Mouse (Mus musculus) megakaryocyte-erythroid progenitor cell, adult 5-6 weeks (primary cell): Measurements from ENCODE around the gene Arl2. TPM values are rescaled to one million over a fixed set of nuclear protein-coding genes. Genes with fewer than 3 reads are reported as not detected.
A peak's percentile ranks its signal among the peaks of the same experiment; 100 is the strongest.

Experiments
- ATAC-seq: replicated peaks from 2 replicates; pipeline ENCODE4 v1.8.0; 2016; ENCODE audit warnings: mild to moderate bottlenecking, inconsistent platforms; ENCODE audit not compliant: severe bottlenecking, poor library complexity, low FRiP score, low TSS enrichment
- total RNA-seq, 2 experiments: library from RNA; stranded (forward) in 1 of 2; stranded (reverse) in 1 of 2; fragments of 200-1000, 215-1000 nt in 1 of 2; fragments of >200 nt in 1 of 2; fragmentation: Nextera tagmentation in 1 of 2; gene quantifications; 2 replicates each; pipeline ENCODE4 v1.2.3; 2014 to 2017

Gene Arl2
- total RNA-seq, 2 experiments from 2014 or later, result 38.6 to 43.2 TPM

DNA sequence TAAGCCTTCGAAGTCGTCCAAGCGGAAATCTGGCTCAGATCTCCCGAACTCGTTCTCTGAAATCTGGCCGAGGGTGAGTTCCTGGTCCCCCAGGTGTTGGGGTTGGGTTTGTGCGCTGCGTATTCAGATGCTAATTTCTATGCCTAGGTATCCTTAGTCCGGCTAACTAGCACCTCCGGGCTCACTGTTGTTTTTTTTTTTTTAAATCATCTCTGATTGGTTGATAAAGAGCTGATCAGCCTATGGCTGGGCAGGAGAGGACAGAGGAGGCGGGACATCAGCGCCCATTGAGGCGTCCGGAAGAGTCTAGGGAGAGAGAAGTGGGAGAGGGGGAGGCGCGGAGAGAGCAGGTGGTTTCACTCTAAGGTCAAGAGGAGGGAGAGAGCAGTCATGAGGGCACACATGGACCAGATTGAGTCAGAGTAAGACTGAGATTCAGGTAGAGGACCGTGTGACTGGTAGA, 55.9 kb downstream of the Arl2 start:
- peak; percentile 79 for ATAC-seq

DNA sequence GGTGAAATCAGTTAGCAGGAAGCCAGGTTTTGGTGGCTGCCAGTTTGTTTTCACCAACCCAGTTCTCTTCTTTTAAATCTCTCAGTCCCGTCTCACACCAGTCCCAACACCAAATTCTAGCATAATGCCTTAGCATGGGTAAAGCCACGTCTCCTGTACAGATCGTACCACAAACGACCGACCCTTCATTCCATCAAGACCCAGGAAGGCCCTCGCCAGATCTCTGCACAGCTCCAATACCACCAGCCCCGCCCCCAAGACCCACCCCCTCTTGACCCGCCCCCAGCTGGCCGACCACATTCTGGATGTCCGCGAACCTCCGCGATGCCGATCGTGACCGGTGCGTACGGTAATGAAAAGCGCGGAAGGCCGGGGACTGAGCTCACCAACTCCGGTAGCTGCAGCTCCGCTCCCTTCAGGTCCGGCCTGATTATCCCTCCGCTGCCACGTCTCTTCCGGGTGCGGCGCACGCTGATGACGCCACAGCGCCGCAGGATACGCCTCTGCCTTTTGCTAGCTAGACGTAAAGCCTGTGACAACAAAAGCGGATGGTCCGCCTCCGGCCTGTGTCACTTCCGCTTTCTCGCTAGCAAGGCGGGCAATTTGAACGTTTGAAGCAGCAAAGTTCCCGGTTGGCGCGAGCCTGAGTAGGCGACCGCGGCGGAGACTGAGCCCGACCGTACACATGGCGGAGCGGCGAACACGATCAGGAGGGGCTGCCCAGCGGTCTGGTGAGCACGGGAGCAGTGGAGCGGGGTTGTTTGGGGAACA, 56.7 kb downstream of the Arl2 start, which contains the start of the genes Zfpl1 and Cdca5:
Gene Zfpl1, minus strand, starts transcription at position 479 of the 771 bp plus-strand sequence.
Gene Cdca5, plus strand, starts transcription at position 506 of the 771 bp plus-strand sequence.
- peak; percentile 90 for ATAC-seq

Other genes starting within 250 kb of the Arl2 start
Only the 30 nearest of the 31 such genes appear.
- 91.2 and 95.9 TPM in 2 replicates for gene Dpf2, start 228.5 kb downstream of the Arl2 start, total RNA-seq (2014; fragmentation: Nextera tagmentation)
- 75.0 and 124 TPM in 2 replicates for gene Dpf2, start 228.5 kb downstream of the Arl2 start, total RNA-seq (2017)
- 0.77 TPM in 1 of 2 replicates, not detected in the other for gene Cdc42ep2, start 216.7 kb downstream of the Arl2 start, total RNA-seq (2014; fragmentation: Nextera tagmentation)
- not detected in 2 replicates for gene Cdc42ep2, start 216.7 kb downstream of the Arl2 start, total RNA-seq (2017)
- gene Pola2, start 177.3 kb downstream of the Arl2 start, total RNA-seq (2014; fragmentation: Nextera tagmentation), result 134 and 164 TPM in 2 replicates
- gene Pola2, start 177.3 kb downstream of the Arl2 start, total RNA-seq (2017), result 62.6 and 87.0 TPM in 2 replicates
- gene Slc22a20, start 155.4 kb downstream of the Arl2 start, total RNA-seq (2014; fragmentation: Nextera tagmentation), result not detected in 2 replicates
- not detected in 2 replicates for gene Slc22a20, start 155.4 kb downstream of the Arl2 start, total RNA-seq (2017)
- gene Capn1, start 125.7 kb downstream of the Arl2 start, total RNA-seq (2014; fragmentation: Nextera tagmentation), result 41.2 and 46.0 TPM in 2 replicates
- 30.6 and 53.5 TPM in 2 replicates for gene Capn1, start 125.7 kb downstream of the Arl2 start, total RNA-seq (2017)
- gene Syvn1, start 95.0 kb downstream of the Arl2 start, total RNA-seq (2014; fragmentation: Nextera tagmentation), result 31.2 and 52.3 TPM in 2 replicates
- gene Syvn1, start 95.0 kb downstream of the Arl2 start, total RNA-seq (2017), result 5.8 and 7.5 TPM in 2 replicates
- 54.4 and 64.1 TPM in 2 replicates for gene Mrpl49, start 83.8 kb downstream of the Arl2 start, total RNA-seq (2014; fragmentation: Nextera tagmentation)
- 33.6 and 41.0 TPM in 2 replicates for gene Mrpl49, start 83.8 kb downstream of the Arl2 start, total RNA-seq (2017)
- gene Fau, start 83.7 kb downstream of the Arl2 start, total RNA-seq (2014; fragmentation: Nextera tagmentation), result 2,866 and 2,996 TPM in 2 replicates
- gene Fau, start 83.7 kb downstream of the Arl2 start, total RNA-seq (2017), result 1,307 and 1,586 TPM in 2 replicates
- gene Znhit2, start 80.4 kb downstream of the Arl2 start, total RNA-seq (2014; fragmentation: Nextera tagmentation), result 11.5 and 16.7 TPM in 2 replicates
- 10.7 and 11.2 TPM in 2 replicates for gene Znhit2, start 80.4 kb downstream of the Arl2 start, total RNA-seq (2017)
- gene Tm7sf2, start 73.2 kb downstream of the Arl2 start, total RNA-seq (2014; fragmentation: Nextera tagmentation), result 13.7 and 14.7 TPM in 2 replicates
- gene Tm7sf2, start 73.2 kb downstream of the Arl2 start, total RNA-seq (2017), result 3.6 and 4.8 TPM in 2 replicates
- gene Vps51, start 64.3 kb downstream of the Arl2 start, total RNA-seq (2014; fragmentation: Nextera tagmentation), result 45.2 and 61.4 TPM in 2 replicates
- gene Vps51, start 64.3 kb downstream of the Arl2 start, total RNA-seq (2017), result 33.9 and 40.6 TPM in 2 replicates
- not detected in 2 replicates for gene Tmem262, start 61.5 kb downstream of the Arl2 start, total RNA-seq (2014; fragmentation: Nextera tagmentation)
- not detected in 2 replicates for gene Tmem262, start 61.5 kb downstream of the Arl2 start, total RNA-seq (2017)
- gene Gm28374, start 59.3 kb downstream of the Arl2 start, total RNA-seq (2014; fragmentation: Nextera tagmentation), result not detected in 2 replicates
- 0.99 TPM in 1 of 2 replicates, not detected in the other for gene Gm28374, start 59.3 kb downstream of the Arl2 start, total RNA-seq (2017)
- 20.4 and 38.0 TPM in 2 replicates for gene Zfpl1, start 56.6 kb downstream of the Arl2 start, total RNA-seq (2014; fragmentation: Nextera tagmentation)
- 34.2 and 34.8 TPM in 2 replicates for gene Zfpl1, start 56.6 kb downstream of the Arl2 start, total RNA-seq (2017)
- 47.6 and 48.9 TPM in 2 replicates for gene Cdca5, start 56.6 kb downstream of the Arl2 start, total RNA-seq (2014; fragmentation: Nextera tagmentation)
- 25.2 and 25.9 TPM in 2 replicates for gene Cdca5, start 56.6 kb downstream of the Arl2 start, total RNA-seq (2017)
- gene AC131692.1, start 47.1 kb downstream of the Arl2 start, total RNA-seq (2014; fragmentation: Nextera tagmentation), result 3.5 and 5.7 TPM in 2 replicates
- 0.95 and 1.6 TPM in 2 replicates for gene AC131692.1, start 47.1 kb downstream of the Arl2 start, total RNA-seq (2017)
- 1.5 and 2.1 TPM in 2 replicates for gene Naaladl1, start 35.8 kb downstream of the Arl2 start, total RNA-seq (2014; fragmentation: Nextera tagmentation)
- gene Naaladl1, start 35.8 kb downstream of the Arl2 start, total RNA-seq (2017), result not detected in 2 replicates
- gene Sac3d1, start 22.9 kb downstream of the Arl2 start, total RNA-seq (2014; fragmentation: Nextera tagmentation), result 18.8 and 20.9 TPM in 2 replicates
- gene Sac3d1, start 22.9 kb downstream of the Arl2 start, total RNA-seq (2017), result 7.7 and 9.3 TPM in 2 replicates
- gene Snx15, start 13.2 kb downstream of the Arl2 start, total RNA-seq (2014; fragmentation: Nextera tagmentation), result 15.2 and 24.6 TPM in 2 replicates
- 7.0 and 13.2 TPM in 2 replicates for gene Snx15, start 13.2 kb downstream of the Arl2 start, total RNA-seq (2017)
- gene Batf2, start 565 bp downstream of the Arl2 start, total RNA-seq (2014; fragmentation: Nextera tagmentation), result 2.0 TPM in 1 of 2 replicates, not detected in the other
- gene Batf2, start 565 bp downstream of the Arl2 start, total RNA-seq (2017), result 0.42 TPM in 1 of 2 replicates, not detected in the other
- gene Majin, start 42.8 kb upstream of the Arl2 start, total RNA-seq (2014; fragmentation: Nextera tagmentation), result not detected in 2 replicates
- not detected in 2 replicates for gene Majin, start 42.8 kb upstream of the Arl2 start, total RNA-seq (2017)
- gene Gpha2, start 84.8 kb upstream of the Arl2 start, total RNA-seq (2014; fragmentation: Nextera tagmentation), result not detected in 2 replicates
- not detected in 2 replicates for gene Gpha2, start 84.8 kb upstream of the Arl2 start, total RNA-seq (2017)
- 10.9 and 24.0 TPM in 2 replicates for gene Ppp2r5b, start 94.3 kb upstream of the Arl2 start, total RNA-seq (2014; fragmentation: Nextera tagmentation)
- 8.6 and 10.3 TPM in 2 replicates for gene Ppp2r5b, start 94.3 kb upstream of the Arl2 start, total RNA-seq (2017)
- gene Atg2a, start 100.1 kb upstream of the Arl2 start, total RNA-seq (2014; fragmentation: Nextera tagmentation), result 22.6 and 30.2 TPM in 2 replicates
- gene Atg2a, start 100.1 kb upstream of the Arl2 start, total RNA-seq (2017), result 5.8 and 11.8 TPM in 2 replicates
- gene Ehd1, start 135.2 kb upstream of the Arl2 start, total RNA-seq (2014; fragmentation: Nextera tagmentation), result 50.0 and 60.7 TPM in 2 replicates
- gene Ehd1, start 135.2 kb upstream of the Arl2 start, total RNA-seq (2017), result 26.7 and 62.5 TPM in 2 replicates
- gene Cdc42bpg, start 164.9 kb upstream of the Arl2 start, total RNA-seq (2014; fragmentation: Nextera tagmentation), result 3.4 and 4.4 TPM in 2 replicates
- 3.1 and 3.7 TPM in 2 replicates for gene Cdc42bpg, start 164.9 kb upstream of the Arl2 start, total RNA-seq (2017)
- 39.8 and 56.2 TPM in 2 replicates for gene Men1, start 193.4 kb upstream of the Arl2 start, total RNA-seq (2014; fragmentation: Nextera tagmentation)
- gene Men1, start 193.4 kb upstream of the Arl2 start, total RNA-seq (2017), result 17.8 and 19.8 TPM in 2 replicates
- 37.3 and 41.8 TPM in 2 replicates for gene Map4k2, start 199.6 kb upstream of the Arl2 start, total RNA-seq (2014; fragmentation: Nextera tagmentation)
- gene Map4k2, start 199.6 kb upstream of the Arl2 start, total RNA-seq (2017), result 9.4 and 27.2 TPM in 2 replicates
- gene Sf1, start 222.1 kb upstream of the Arl2 start, total RNA-seq (2014; fragmentation: Nextera tagmentation), result 286 and 398 TPM in 2 replicates
- 253 and 302 TPM in 2 replicates for gene Sf1, start 222.1 kb upstream of the Arl2 start, total RNA-seq (2017)
- 4.9 TPM in 1 of 2 replicates, not detected in the other for gene Pygm, start 242.9 kb upstream of the Arl2 start, total RNA-seq (2014; fragmentation: Nextera tagmentation)
- gene Pygm, start 242.9 kb upstream of the Arl2 start, total RNA-seq (2017), result 0.04 and 4.9 TPM in 2 replicates